Comparison of ENCODE assay signal across 13 mouse cellular contexts in the genomic region with DNA sequence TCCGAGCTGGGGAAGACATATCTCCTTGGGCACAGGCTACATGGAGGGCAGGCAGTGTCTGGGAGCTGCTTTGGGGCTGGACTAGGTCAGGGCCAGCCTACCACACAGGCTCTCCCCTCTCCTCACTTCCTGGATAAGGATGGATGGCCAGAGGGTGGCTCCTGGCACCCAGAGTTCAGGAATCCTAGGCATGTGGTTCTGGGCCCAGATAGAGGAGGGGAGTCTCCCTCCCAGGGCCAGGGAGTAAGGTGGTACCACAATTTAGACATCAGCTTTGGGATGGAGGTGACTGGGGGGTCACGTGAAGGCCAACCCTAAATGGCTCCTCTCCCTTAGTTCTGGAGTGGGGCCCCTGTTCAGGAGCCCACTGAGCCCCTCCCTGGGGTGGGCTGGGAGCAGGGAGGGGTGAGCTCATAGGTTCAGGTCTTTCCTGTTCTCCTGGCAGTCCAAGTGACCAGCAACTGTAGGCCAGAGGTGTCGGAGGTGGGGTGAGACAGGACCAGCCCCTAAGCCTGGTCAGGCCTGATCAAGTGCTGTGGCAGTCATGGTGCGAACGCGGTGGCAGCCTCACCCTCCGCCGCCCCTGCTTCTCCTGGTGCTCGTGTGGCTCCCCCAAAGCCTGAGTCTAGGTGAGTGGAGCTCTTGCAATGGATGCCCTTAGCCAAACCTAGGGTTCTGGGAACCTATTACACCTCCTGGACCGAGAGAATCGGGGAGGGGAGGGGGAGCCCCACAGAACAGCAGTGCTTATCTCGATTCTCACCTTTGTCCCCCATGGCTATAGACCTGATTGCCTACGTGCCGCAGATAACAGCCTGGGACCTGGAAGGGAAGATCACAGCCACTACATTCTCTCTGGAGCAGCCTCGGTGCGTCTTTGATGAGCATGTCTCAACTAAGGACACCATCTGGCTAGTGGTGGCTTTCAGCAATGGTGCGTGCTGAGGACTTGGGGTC. TPM values are rescaled to one million over a fixed set of nuclear protein-coding genes. Genes with fewer than 3 reads are reported as not detected.
DNase-seq lines count a peak whose midpoint lies in the region; ATAC-seq lines count a peak whose summit lies in the region.
"Had no signal": no experiment of that assay in that cellular context is flagged by ENCODE, and none has a peak within 500 bp of the region (broad histone marks: within the 10 kb centered on the region; RNA-seq: fewer than 3 reads in every experiment).

A gene (plus strand): TSS at position 239 of the 957 bp plus-strand sequence.

- DNase-seq in adrenal gland, postnatal 10 days: no peak
- DNase-seq in adrenal gland, adult 18-20 months (ENCODE audit: low spot score in 2 of 2): no peak
- no peak for DNase-seq in lung, postnatal 4 days
- DNase-seq in heart, postnatal 36 days: no peak
- no peak for DNase-seq in right cerebral cortex, adult 18-20 months
- no peak for DNase-seq in B cell, adult 2 months
- DNase-seq: kidney, postnatal 36 days had no signal

- no peak within 1 kb of the TSS for H3K9ac ChIP-seq in lung, embryonic 15.5 days
- no peak within 1 kb of the TSS for H3K9ac ChIP-seq in stomach, embryonic 14.5 days (replicated peaks; ENCODE audit: low read depth, low read length)
- H3K9ac ChIP-seq: hindbrain, embryonic 15.5 days had no signal

- intact Hi-C loops in heart, postnatal 36 days (cut with DNase I): no loop called here

- no peaks in the 10 kb centered on the region for H3K9me3 ChIP-seq in lung, embryonic 15.5 days
- no peaks in the 10 kb centered on the region for H3K9me3 ChIP-seq in stomach, embryonic 14.5 days (ENCODE audit: control insufficient read depth, low read depth, low read length)
- H3K9me3 ChIP-seq: hindbrain, embryonic 15.5 days had no signal

- no peaks in the 10 kb centered on the region for H3K4me1 ChIP-seq in lung, embryonic 15.5 days
- no peaks in the 10 kb centered on the region for H3K4me1 ChIP-seq in stomach, embryonic 14.5 days (ENCODE audit: control insufficient read depth, insufficient read depth, low read length)
- H3K4me1 ChIP-seq: hindbrain, embryonic 15.5 days had no signal

- H3K4me3 ChIP-seq in lung, embryonic 15.5 days: no peak within 1 kb of the TSS
- no peak within 1 kb of the TSS for H3K4me3 ChIP-seq in stomach, embryonic 14.5 days (ENCODE audit: low read depth, low read length)
- H3K4me3 ChIP-seq: erythroblast, embryonic 14.5 days; hindbrain, embryonic 15.5 days had no signal

- no peaks in the 10 kb centered on the region for H3K27me3 ChIP-seq in lung, embryonic 15.5 days
- no peaks in the 10 kb centered on the region for H3K27me3 ChIP-seq in stomach, embryonic 14.5 days (ENCODE audit: control insufficient read depth, insufficient read depth, low read length)
- H3K27me3 ChIP-seq: hindbrain, embryonic 15.5 days had no signal

- H3K36me3 ChIP-seq in lung, embryonic 15.5 days: no peaks in the 10 kb centered on the region
- H3K36me3 ChIP-seq in stomach, embryonic 14.5 days (ENCODE audit: control insufficient read depth, insufficient read depth, low read length): no peaks in the 10 kb centered on the region
- H3K36me3 ChIP-seq: hindbrain, embryonic 15.5 days had no signal

- WGBS in lung, embryonic 15.5 days: 46% methylated on average over 17 of the region's 17 CpGs
- 59% methylated on average over 17 of the region's 17 CpGs for WGBS in stomach, embryonic 14.5 days

- ATAC-seq in lung, embryonic 15.5 days (ENCODE audit: borderline replicate concordance, extremely low read depth, low FRiP score, low TSS enrichment): no peak
- peak; percentile 61 for ATAC-seq in stomach, embryonic 14.5 days (ENCODE audit: insufficient number of reproducible peaks, insufficient read depth, low FRiP score, low read depth)

- H3K27ac ChIP-seq in lung, embryonic 15.5 days: no peak within 1 kb of the TSS
- no peak within 1 kb of the TSS; the same call in 1 of the 2 replicates for H3K27ac ChIP-seq in stomach, embryonic 14.5 days (ENCODE audit: low read length)
- H3K27ac ChIP-seq: hindbrain, embryonic 15.5 days had no signal

- no peak within 1 kb of the TSS for H3K4me2 ChIP-seq in lung, embryonic 15.5 days
- H3K4me2 ChIP-seq in stomach, embryonic 14.5 days (replicated peaks; ENCODE audit: low read depth, low read length): no peak within 1 kb of the TSS
- H3K4me2 ChIP-seq: hindbrain, embryonic 15.5 days had no signal

RNA-seq across cellular contexts. Expression of the gene that starts here (rescaled TPM):
- total RNA-seq in adrenal gland, postnatal 10 days (2021): 10 to 100 TPM; 13.2 to 14.6 TPM
- 10 to 100 TPM in 1 of 2 experiments, 1 to 10 TPM in 1; 7.4 to 14.0 TPM for total RNA-seq in adrenal gland, adult 18-20 months (2021)
- 22.5 and 27.8 TPM in 2 replicates for polyA plus RNA-seq in lung, embryonic 15.5 days (2015; fragmentation: Nextera tagmentation; extraction: Ambion mirVana)
- 10 to 100 TPM; 17.9 to 28.6 TPM for total RNA-seq in heart, postnatal 36 days (2021)
- polyA plus RNA-seq in stomach, embryonic 14.5 days (2014; fragmentation: Nextera tagmentation; extraction: Ambion mirVana): 23.7 and 27.1 TPM in 2 replicates
- total RNA-seq: common myeloid progenitor, adult 5-6 weeks; left cerebral cortex, postnatal 25 days had no signal
- polyA plus RNA-seq: erythroblast, embryonic 14.5 days; hindbrain, embryonic 15.5 days had no signal
